Mouse (Mus musculus): Measurements from ENCODE around the gene Slc25a5.

Gene Slc25a5

DNA sequence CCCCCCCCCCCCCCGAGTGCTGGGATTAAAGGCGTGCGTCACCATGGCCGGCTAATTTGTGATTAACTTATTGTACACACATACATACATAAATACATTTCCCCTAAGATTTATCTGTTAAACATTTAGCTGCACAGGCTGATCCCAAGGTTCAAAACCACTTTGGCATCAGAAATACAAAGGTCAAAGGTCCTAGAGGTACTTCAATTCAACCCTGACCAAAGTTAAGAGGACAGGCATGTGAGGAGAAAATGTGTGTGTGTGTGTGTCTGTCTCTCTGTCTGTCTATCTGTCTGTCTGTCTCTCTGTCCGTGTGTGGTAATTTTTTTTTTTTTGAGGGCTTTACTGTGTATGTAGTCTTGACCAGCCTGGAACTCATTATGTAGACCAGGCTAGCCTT lies 31.4 kb downstream of the Slc25a5 start:
- in situ Hi-C loops (cut with MboI; ENCODE audit: unreplicated experiment in 2 of 2) = loop anchor here (5.0 to 10.0 kb wide), 2 partner anchors 182 to 195 kb away; partner anchors contain the start of gene Akap17b (in 1 of the 2)

DNA sequence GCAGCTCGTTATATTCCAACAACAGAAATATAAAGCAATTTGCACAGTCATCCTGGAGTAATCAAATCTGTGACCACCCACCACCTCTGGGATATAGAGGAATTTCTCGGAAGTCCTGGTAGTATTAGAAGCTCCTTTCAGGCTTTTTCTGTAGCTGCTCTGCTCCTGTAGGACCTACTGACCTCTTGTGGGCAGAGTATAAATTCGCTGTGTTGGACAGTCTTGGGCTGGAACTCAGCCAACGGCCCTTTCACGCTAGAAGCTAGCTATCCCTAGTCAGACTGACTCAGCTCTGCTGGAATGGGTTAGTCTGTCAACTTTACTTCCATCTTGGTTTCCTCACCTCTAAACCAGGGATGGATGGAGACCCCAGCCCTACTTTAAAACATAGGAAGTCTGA lies 34.8 kb downstream of the Slc25a5 start:
- in situ Hi-C loops (cut with MboI; ENCODE audit: unreplicated experiment in 2 of 2) = loop anchor here (5.0 to 10.0 kb wide), 3 partner anchors 52 to 77 kb away; no protein-coding TSS in a partner anchor

DNA sequence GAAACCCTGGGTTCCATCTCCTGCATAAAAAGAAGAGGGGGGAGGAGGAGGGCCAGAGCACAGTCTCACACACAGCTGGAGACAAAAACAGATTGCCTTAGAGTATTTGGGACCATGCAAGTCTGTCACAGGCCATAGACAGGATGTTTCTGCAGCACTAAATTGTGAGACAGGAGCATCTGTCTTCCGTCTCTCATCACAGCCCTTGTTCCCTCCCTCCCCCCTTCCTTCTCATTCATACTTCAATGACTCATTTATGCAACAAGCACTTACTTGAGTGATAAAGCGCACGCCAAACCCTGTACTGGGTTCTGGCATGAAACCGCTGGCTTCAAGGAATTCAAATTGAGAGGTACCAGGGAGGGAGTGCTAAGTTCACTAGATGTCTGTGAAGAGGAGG lies 36.2 kb downstream of the Slc25a5 start:
- in situ Hi-C loops (cut with MboI; ENCODE audit: unreplicated experiment in 2 of 2) = loop anchor here (5.0 to 10.0 kb wide), 3 partner anchors 51 to 76 kb away; no protein-coding TSS in a partner anchor

DNA sequence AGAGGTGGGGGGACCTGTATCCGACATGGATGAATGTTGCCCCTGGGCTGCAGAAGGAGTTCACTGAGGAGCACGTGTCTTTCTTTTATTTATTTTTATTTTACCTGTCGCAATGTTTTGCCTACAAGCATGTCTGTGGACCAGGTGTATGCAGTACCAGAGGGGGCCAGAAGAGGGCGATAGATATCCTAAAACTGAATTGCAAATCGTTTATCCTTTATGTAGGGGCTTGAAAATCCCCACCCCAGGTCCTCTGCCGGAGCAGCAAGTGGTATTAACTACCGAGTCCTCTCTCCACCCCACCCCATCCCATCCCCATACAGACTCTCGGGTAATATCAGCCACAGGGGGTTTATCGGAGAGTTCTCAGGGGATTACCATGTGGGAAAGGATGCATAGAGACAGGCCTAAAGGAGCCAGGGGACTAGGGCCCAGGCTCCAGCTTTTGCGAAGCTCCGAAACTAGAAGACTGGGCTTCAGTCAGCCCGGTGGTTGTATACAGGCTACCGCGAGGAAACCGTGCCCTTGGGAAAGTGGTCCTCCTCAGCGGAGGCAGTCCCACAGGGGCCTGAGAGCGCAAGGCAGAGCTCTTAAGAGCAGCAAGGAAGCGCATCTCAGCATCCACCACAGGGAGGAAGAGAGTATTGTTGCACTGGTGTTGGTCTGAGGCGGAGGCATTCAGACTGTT lies 38.1 kb downstream of the Slc25a5 start:
- in situ Hi-C loops (cut with MboI; ENCODE audit: unreplicated experiment in 2 of 2) = loop anchor here (5.0 to 10.0 kb wide), 3 partner anchors 49 to 74 kb away; no protein-coding TSS in a partner anchor

DNA sequence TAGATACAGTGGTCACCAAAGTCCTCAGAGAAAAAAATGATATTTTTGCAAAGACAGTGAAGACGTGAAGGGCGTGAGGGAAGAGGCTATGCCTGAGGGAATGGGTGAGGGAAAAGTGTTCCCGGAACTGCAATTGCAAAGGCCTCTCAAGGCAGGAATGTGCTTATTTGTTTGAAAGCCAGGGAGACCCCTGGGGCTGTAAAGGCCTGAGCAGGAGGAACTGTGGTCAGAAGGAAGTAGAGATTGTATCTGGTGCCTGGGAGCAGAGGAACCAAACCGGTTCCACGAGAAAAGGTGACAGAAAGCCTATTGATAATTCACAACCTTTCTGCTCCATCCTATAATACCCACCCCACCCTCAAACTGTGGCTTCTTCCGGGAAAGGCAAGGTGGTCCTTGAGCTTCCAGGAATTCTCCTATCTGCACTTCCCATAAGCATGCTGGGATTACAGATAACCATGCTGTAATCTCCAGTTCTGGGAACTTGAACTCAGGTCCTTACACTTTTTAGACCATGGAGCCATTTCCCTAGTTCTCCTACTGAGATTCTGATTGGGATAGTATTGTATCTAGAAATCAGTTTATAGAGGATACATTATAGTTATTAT lies 41.7 kb downstream of the Slc25a5 start:
- in situ Hi-C loops (cut with MboI; ENCODE audit: unreplicated experiment in 2 of 2) = loop anchor here in 1 of 2 experiments (10.0 kb wide), 1 partner anchor 48 kb away; no protein-coding TSS in a partner anchor

DNA sequence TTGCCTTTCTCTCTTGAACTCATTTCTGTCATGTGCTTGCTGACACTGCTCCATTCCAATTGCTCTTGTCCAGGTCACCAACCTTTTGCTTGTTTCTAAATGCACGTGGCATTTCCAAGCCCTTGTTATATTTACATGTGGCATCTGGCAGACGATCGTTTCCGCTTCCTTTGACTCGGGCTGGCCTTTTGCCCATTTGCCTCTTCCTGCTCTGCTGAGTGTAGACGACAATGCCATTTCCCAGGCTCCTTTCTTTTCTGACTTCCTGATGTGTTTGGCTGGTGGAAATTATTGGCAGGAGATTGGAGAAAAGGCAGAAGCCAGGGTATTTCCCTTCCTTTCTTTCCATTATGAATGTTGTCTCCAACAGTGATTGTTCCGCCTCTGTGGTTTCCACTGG lies 43.9 kb downstream of the Slc25a5 start:
- in situ Hi-C loops (cut with MboI; ENCODE audit: unreplicated experiment in 2 of 2) = loop anchor here in 1 of 2 experiments (10.0 kb wide), 1 partner anchor 45 kb away; no protein-coding TSS in a partner anchor

DNA sequence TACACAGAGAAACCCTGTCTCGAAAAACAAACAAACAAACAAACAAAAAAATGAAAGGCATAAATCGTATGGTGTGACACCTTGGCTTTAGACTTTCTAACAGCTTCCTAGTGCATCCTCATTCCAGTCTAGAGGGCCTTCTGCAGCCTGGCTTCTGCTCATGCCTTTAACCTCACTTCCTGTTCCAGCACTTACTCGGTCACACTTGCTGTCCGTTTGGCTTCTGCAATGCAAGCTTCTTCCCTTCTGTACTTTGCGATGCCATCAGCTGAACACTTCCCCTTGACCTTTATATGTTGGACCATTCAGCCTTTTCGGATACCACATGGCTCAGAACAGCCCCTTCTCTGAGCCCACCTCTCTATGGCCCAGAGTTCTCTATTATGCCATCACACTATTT lies 46.2 kb downstream of the Slc25a5 start:
- in situ Hi-C loops (cut with MboI; ENCODE audit: unreplicated experiment in 2 of 2) = no loop called here

DNA sequence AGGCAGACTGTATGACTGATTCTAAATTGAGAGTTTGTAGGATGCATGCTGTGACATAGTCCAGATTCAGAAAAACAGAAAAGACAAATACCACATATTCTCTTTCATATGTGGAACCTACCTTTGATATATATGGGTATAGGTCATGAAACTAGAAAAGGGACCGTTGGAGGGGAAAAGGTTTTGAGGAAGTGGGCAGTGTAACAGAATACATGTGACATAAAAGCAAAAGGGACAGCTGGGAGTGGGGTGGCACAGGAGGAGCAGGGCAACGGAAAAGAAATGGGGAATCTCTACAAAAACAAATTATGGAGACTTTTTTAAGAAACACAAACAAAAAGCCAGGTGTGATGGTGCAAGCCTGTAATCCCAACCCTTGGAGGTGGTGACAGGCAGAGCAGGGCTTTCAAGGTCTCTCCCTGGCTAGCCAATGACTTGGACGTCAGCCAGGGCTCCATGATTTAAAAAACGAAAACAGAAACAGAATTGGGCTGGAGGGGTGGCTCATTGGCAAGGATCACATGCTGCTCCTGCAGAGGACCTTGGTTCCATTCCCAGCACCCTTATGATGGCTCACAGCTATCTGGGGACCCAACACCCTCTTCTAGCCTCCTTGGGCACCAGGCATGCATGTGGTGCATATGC lies 48.0 kb downstream of the Slc25a5 start:
- in situ Hi-C loops (cut with MboI; ENCODE audit: unreplicated experiment in 2 of 2) = no loop called here

DNA sequence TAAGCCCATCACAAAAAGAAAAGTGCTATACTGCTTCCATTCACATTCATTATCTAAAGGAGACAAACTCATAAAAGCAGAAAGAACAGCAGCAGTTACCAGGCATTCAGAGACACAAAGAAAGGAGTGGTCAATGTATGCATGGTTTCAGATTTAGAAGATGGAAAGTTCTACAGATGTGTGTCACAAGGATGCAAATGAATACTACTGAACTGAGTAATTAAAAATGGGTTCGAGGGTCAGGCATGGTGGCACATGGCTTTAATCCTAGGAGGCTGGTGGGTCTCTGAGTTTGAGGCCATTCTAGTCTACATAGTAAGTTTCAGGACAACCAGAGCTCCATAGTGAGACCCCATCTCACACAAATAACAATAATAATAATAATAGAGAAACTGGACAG lies 51.7 kb downstream of the Slc25a5 start:
- in situ Hi-C loops (cut with MboI; ENCODE audit: unreplicated experiment in 2 of 2) = no loop called here
